Mouse (Mus musculus): ENCODE data around the gene Oprd1.

- TF ChIP-seq CTCF (IDR thresholded peaks at IDR 0.05; ENCODE audit: borderline replicate concordance, insufficient read depth, low read length), result no peak
- TF ChIP-seq POLR2A (IDR thresholded peaks at IDR 0.05; ENCODE audit: low read depth, low read length), result no peak
These were observed 82.0 kb downstream of the Oprd1 start for GRCm38 (mm10) chr4:132062289-132062688.

All from embryonic fibroblast, embryonic 13.5 days (primary cell).